Mouse (Mus musculus) erythroblast, embryonic 14.5 days (primary cell): ENCODE measurements around the gene Creb3l1.

Experiments
- GATA1 ChIP-seq: IDR thresholded peaks from 2 replicates; pipeline ENCODE4 v1.6.1; 2012; ENCODE audit warnings: low read length, inconsistent platforms, mixed read lengths
- TAL1 ChIP-seq: IDR thresholded peaks from 3 replicates; pipeline ENCODE4 v1.6.1; 2012; ENCODE audit warnings: low read length, inconsistent platforms, mixed read lengths

DNA sequence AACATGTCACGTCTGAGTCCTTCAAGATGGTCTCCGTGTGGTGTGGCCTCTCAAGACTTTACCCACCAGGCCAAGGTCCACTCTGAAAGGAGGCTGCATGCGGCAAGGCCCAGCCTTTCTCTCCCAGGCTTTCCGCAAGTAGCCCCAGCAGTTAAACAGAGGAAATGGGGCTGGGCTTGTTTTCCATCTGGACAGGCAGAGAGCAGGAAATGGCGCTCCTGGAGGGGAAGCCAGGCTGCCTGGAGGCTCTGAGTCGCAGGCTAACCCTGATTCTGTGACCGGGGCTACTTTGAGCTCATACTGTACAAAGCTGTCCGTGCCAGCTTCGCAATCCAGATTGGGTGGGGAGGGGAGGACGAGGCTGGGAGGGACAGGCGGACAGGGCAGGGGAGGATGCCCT is 56.3 kb downstream of the Creb3l1 start:
- TF ChIP-seq TAL1 (no peak), GATA1 (no peak)
